8 mouse cellular contexts compared by ENCODE assay signal in the genomic region with DNA sequence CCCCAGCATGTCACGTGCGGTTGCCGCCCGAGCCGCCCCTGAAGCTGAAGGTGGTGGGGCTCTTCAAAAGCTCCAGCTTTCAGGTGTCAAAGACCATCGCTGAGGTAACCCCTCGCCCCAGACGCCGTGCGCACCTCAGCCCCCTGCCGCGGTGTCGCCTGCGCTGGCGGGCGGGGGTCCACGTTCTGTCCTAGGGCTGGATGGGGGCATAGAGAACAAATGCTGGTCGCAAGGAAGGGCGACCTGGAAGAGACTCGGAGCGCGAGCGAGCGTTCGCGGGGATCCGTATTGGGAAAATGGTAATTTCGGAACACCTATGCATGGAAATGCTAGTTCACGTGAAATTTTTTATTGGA. TPM values are rescaled to one million over a fixed set of nuclear protein-coding genes. Genes with fewer than 3 reads are reported as not detected.
DNase-seq lines count a peak whose midpoint lies in the region; ATAC-seq and TF ChIP-seq lines count a peak whose summit lies in the region.

No protein-coding gene starts in this region.

- H3K4me2 ChIP-seq in hindbrain, embryonic 13.5 days: peak overlapping the region; percentile 98
- peak overlapping the region; percentile 85 for H3K4me2 ChIP-seq in midbrain, embryonic 13.5 days (replicated peaks)

- peak; percentile 77 for ATAC-seq in hindbrain, embryonic 13.5 days (ENCODE audit: low FRiP score)
- peak; percentile 81 for ATAC-seq in midbrain, embryonic 13.5 days

- peak overlapping the region; percentile 78 for H3K9ac ChIP-seq in hindbrain, embryonic 13.5 days
- H3K9ac ChIP-seq in midbrain, embryonic 13.5 days (replicated peaks): peak overlapping the region; percentile 72

- peak overlapping the region; percentile 54; the same call in 1 of the 2 replicates for H3K27ac ChIP-seq in kidney, adult 2 months (ENCODE audit: insufficient read depth, low read depth, low read length)
- no peak overlapping the region for H3K27ac ChIP-seq in bone marrow macrophage, adult 2 months (ENCODE audit: insufficient read depth, low read depth, low read length)
- H3K27ac ChIP-seq in hindbrain, embryonic 13.5 days: peak overlapping the region; percentile 58; the same call in 1 of the 2 replicates
- no peak overlapping the region for H3K27ac ChIP-seq in midbrain, embryonic 13.5 days

- no peak for TF ChIP-seq POLR2A in kidney, adult 2 months (IDR thresholded peaks at IDR 0.05; ENCODE audit: low read depth, low read length)
- no peak for TF ChIP-seq POLR2A in bone marrow macrophage, adult 2 months (IDR thresholded peaks at IDR 0.05; ENCODE audit: borderline replicate concordance, low read depth, low read length)

- DNase-seq in kidney, adult 2 months: no peak
- no peak for DNase-seq in kidney, postnatal 10 days
- no peak for DNase-seq in thymus, postnatal 4 days
- DNase-seq in cerebellum, adult 11 months: no peak
- no peak for DNase-seq in thymus, postnatal 36 days

- H3K4me1 ChIP-seq in kidney, adult 2 months (ENCODE audit: control insufficient read depth, insufficient read depth, low read length): peaks cover 13% of the 10 kb centered on the region
- H3K4me1 ChIP-seq in bone marrow macrophage, adult 2 months (ENCODE audit: control insufficient read depth, insufficient read depth, low read length): peaks cover 11% of the 10 kb centered on the region
- H3K4me1 ChIP-seq in hindbrain, embryonic 13.5 days (replicated peaks): peaks cover 26% of the 10 kb centered on the region
- H3K4me1 ChIP-seq in midbrain, embryonic 13.5 days (replicated peaks): peaks cover 39% of the 10 kb centered on the region

- no peak for TF ChIP-seq CTCF in kidney, adult 2 months (conservative IDR thresholded peaks at IDR 0.05; ENCODE audit: insufficient read depth, insufficient read length, low read depth, low read length)
- TF ChIP-seq CTCF in bone marrow macrophage, adult 2 months (IDR thresholded peaks at IDR 0.05; ENCODE audit: low read depth, low read length): no peak

- WGBS in kidney, adult 2 months: under 1% methylated on average over 29 of the region's 29 CpGs
- WGBS in hindbrain, embryonic 13.5 days: under 1% methylated on average over 29 of the region's 29 CpGs
- under 1% methylated on average over 29 of the region's 29 CpGs for WGBS in midbrain, embryonic 13.5 days

- no peaks in the 10 kb centered on the region for H3K36me3 ChIP-seq in kidney, adult 2 months (ENCODE audit: control insufficient read depth, insufficient read depth, low read length)
- H3K36me3 ChIP-seq in hindbrain, embryonic 13.5 days: peaks cover 25% of the 10 kb centered on the region
- peaks cover 24% of the 10 kb centered on the region for H3K36me3 ChIP-seq in midbrain, embryonic 13.5 days

- no peaks in the 10 kb centered on the region for H3K27me3 ChIP-seq in kidney, adult 2 months (replicated peaks; ENCODE audit: control insufficient read depth, insufficient read depth, low read length)
- 0 out of 2 replicates have a peak, but pooled peaks cover 4% of the 10 kb centered on the region for H3K27me3 ChIP-seq in hindbrain, embryonic 13.5 days
- H3K27me3 ChIP-seq in midbrain, embryonic 13.5 days: 0 out of 2 replicates have a peak, but pooled peaks cover 3% of the 10 kb centered on the region

- no peaks in the 10 kb centered on the region for H3K9me3 ChIP-seq in hindbrain, embryonic 13.5 days
- H3K9me3 ChIP-seq in midbrain, embryonic 13.5 days: no peaks in the 10 kb centered on the region

- H3K4me3 ChIP-seq in kidney, adult 2 months (ENCODE audit: insufficient read depth, low read depth, low read length): peak overlapping the region; percentile 63
- peak overlapping the region; percentile 74 for H3K4me3 ChIP-seq in bone marrow macrophage, adult 2 months (ENCODE audit: insufficient read depth, low read length)
- H3K4me3 ChIP-seq in hindbrain, embryonic 13.5 days: peak overlapping the region; percentile 68
- H3K4me3 ChIP-seq in midbrain, embryonic 13.5 days (replicated peaks): peak overlapping the region; percentile 66

RNA-seq across cellular contexts. Expression of a gene that starts 0.3 kb away (rescaled TPM):
- polyA plus RNA-seq in kidney, adult 2 months (2012; rRNA removed): 2.5 and 3.2 TPM in 2 replicates
- polyA plus RNA-seq in bone marrow macrophage, adult 2 months (2012; ENCODE audit: insufficient read depth, insufficient read length, missing spikeins): not detected in 2 replicates
- polyA plus RNA-seq in hindbrain, embryonic 13.5 days (2015; fragmentation: Nextera tagmentation; extraction: Ambion mirVana): 2.7 and 4.6 TPM in 2 replicates
- 1.6 and 2.7 TPM in 2 replicates for polyA plus RNA-seq in midbrain, embryonic 13.5 days (2015; fragmentation: Nextera tagmentation; extraction: Ambion mirVana)

RNA-seq across cellular contexts. Expression of a gene that starts 0.3 kb away (rescaled TPM):
- polyA plus RNA-seq in kidney, adult 2 months (2012; rRNA removed): 124 and 129 TPM in 2 replicates
- polyA plus RNA-seq in bone marrow macrophage, adult 2 months (2012; ENCODE audit: insufficient read depth, insufficient read length, missing spikeins): 15.2 and 15.8 TPM in 2 replicates
- polyA plus RNA-seq in hindbrain, embryonic 13.5 days (2015; fragmentation: Nextera tagmentation; extraction: Ambion mirVana): 31.6 and 39.4 TPM in 2 replicates
- polyA plus RNA-seq in midbrain, embryonic 13.5 days (2015; fragmentation: Nextera tagmentation; extraction: Ambion mirVana): 35.0 and 37.0 TPM in 2 replicates

RNA-seq across cellular contexts. Expression of a gene that starts 14.4 kb away (rescaled TPM):
- polyA plus RNA-seq in kidney, adult 2 months (2012; rRNA removed): 9.1 and 10.2 TPM in 2 replicates
- 44.8 and 55.9 TPM in 2 replicates for polyA plus RNA-seq in bone marrow macrophage, adult 2 months (2012; ENCODE audit: insufficient read depth, insufficient read length, missing spikeins)
- polyA plus RNA-seq in hindbrain, embryonic 13.5 days (2015; fragmentation: Nextera tagmentation; extraction: Ambion mirVana): 27.9 and 29.6 TPM in 2 replicates
- 27.9 and 31.9 TPM in 2 replicates for polyA plus RNA-seq in midbrain, embryonic 13.5 days (2015; fragmentation: Nextera tagmentation; extraction: Ambion mirVana)

RNA-seq across cellular contexts. Expression of a gene that starts 28.7 kb away (rescaled TPM):
- polyA plus RNA-seq in kidney, adult 2 months (2012; rRNA removed): 241 and 291 TPM in 2 replicates
- 54.0 and 57.3 TPM in 2 replicates for polyA plus RNA-seq in bone marrow macrophage, adult 2 months (2012; ENCODE audit: insufficient read depth, insufficient read length, missing spikeins)
- polyA plus RNA-seq in hindbrain, embryonic 13.5 days (2015; fragmentation: Nextera tagmentation; extraction: Ambion mirVana): 55.9 and 62.1 TPM in 2 replicates
- 51.3 and 56.5 TPM in 2 replicates for polyA plus RNA-seq in midbrain, embryonic 13.5 days (2015; fragmentation: Nextera tagmentation; extraction: Ambion mirVana)

RNA-seq across cellular contexts. Expression of a gene that starts 40.3 kb away (rescaled TPM):
- polyA plus RNA-seq in kidney, adult 2 months (2012; rRNA removed): 14.9 and 17.9 TPM in 2 replicates
- polyA plus RNA-seq in bone marrow macrophage, adult 2 months (2012; ENCODE audit: insufficient read depth, insufficient read length, missing spikeins): 11.8 and 13.4 TPM in 2 replicates
- 20.5 and 21.6 TPM in 2 replicates for polyA plus RNA-seq in hindbrain, embryonic 13.5 days (2015; fragmentation: Nextera tagmentation; extraction: Ambion mirVana)
- 20.6 and 22.8 TPM in 2 replicates for polyA plus RNA-seq in midbrain, embryonic 13.5 days (2015; fragmentation: Nextera tagmentation; extraction: Ambion mirVana)

Comparison
In these comparisons a context has a peak if more than half of its experiments do, and no peak if none do; other contexts are left out.
1. H3K27ac ChIP-seq: peak in kidney, adult 2 months (single experiment) and hindbrain, embryonic 13.5 days (single experiment); none in bone marrow macrophage, adult 2 months (single experiment) and midbrain, embryonic 13.5 days (single experiment).
2. Peak in every context shown above with its lines, with median percentiles within 50 percentile points of each other: H3K4me3 ChIP-seq.